Mouse (Mus musculus) bone marrow, adult 2 months (tissue): Measurements from ENCODE around the gene Cep128. TPM values are rescaled to one million over a fixed set of nuclear protein-coding genes. Genes with fewer than 3 reads are reported as not detected.
"Not testable (repeated sequence)": the region's sequence is repeated elsewhere in the genome, so short reads cannot be mapped to it uniquely, and the experiment has no call there.

Experiments
- H3K27ac ChIP-seq: fragments of 200-500 bp; 2 replicates; pipeline ENCODE4 v1.5.1; 2012; ENCODE audit warnings: low read depth, mild to moderate bottlenecking, control low read depth, inconsistent platforms, low read length; ENCODE audit not compliant: control insufficient read depth, poor library complexity, insufficient read depth
- H3K4me1 ChIP-seq: fragments of 200-500 bp; 2 replicates; pipeline ENCODE4 v1.6.1; 2011; ENCODE audit warnings: low read length; ENCODE audit not compliant: control insufficient read depth, insufficient read depth
- H3K4me3 ChIP-seq: fragments of 200-500 bp; replicated peaks from 2 replicates; pipeline ENCODE3; 2011; ENCODE audit warnings: mild to moderate bottlenecking, low read depth, low read length, control low read depth; ENCODE audit not compliant: control insufficient read depth
- CTCF ChIP-seq: fragments of 200-500 bp; IDR thresholded peaks from 2 replicates; pipeline ENCODE4 v1.5.1; 2011; ENCODE audit warnings: low read length, control low read depth; ENCODE audit not compliant: control insufficient read depth, insufficient read depth
- POLR2A ChIP-seq: fragments of 200-500 bp; IDR thresholded peaks from 2 replicates; pipeline ENCODE4 v1.6.1; 2011; ENCODE audit warnings: low read depth, mild to moderate bottlenecking, control low read depth, low read length, borderline replicate concordance; ENCODE audit not compliant: control insufficient read depth
- WGBS: fragments of 180-500 bp; shearing (Covaris S2); methylation state at CpG from one replicate; pipeline ENCODE4 v1.1.7; 2018; 5-methylcytosine and 5-hydroxymethylcytosine counted together
- polyA plus RNA-seq: library from polyadenylated mRNA; stranded (reverse); fragments of >200 nt; gene quantifications from 2 replicates; pipeline ENCODE4 v1.2.4, GENCODE M21; 2011; ENCODE audit warnings: low replicate concordance; ENCODE audit not compliant: missing spikeins, insufficient read depth, insufficient read length

Cep128 gene
- polyA plus RNA-seq, 1 experiment: 67.8 TPM

- Histone ChIP-seq H3K4me1 (peaks cover 2% of the 10 kb centered on the region; the same call in 1 of the 2 replicates), H3K4me3 (no peak overlapping the region), H3K27ac (no peak overlapping the region)
- TF ChIP-seq CTCF (no peak), POLR2A (no peak)
- 65% methylated on average over 7 of the region's 7 CpGs for WGBS
Observed at GRCm38 (mm10) chr12:91412461-91413182, 28.4 kb upstream of the Cep128 start.

- Histone ChIP-seq H3K27ac (no peak overlapping the region), H3K4me1 (peaks cover 2% of the 10 kb centered on the region; the same call in 1 of the 2 replicates), H3K4me3 (no peak overlapping the region)
- 40% methylated on average over 4 of the region's 4 CpGs for WGBS
- TF ChIP-seq CTCF (no peak), POLR2A (no peak)
Observed at GRCm38 (mm10) chr12:91410306-91410705, 26.1 kb upstream of the Cep128 start.

DNA sequence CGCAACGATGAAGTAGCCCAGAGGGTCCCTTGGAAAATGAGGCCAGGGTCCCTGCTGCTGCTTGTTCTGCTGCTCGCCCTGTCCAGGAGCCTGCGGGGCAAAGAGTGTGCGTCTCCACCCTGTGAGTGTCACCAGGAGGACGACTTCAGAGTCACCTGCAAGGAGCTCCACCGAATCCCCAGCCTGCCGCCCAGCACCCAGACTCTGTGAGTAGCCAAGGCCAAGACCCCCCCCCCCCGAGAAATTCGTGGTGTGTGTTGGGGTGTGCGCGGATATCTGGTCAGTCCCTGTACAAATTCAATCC is 16.8 kb upstream of the Cep128 start:
- TF ChIP-seq CTCF (no peak), POLR2A (no peak)
- Histone ChIP-seq H3K27ac (no peak overlapping the region; the same call in 1 of the 2 replicates), H3K4me3 (peak overlapping the region; percentile 61), H3K4me1 (no peaks in the 10 kb centered on the region; the same call in 1 of the 2 replicates)
- 9% methylated on average over 12 of the region's 12 CpGs for WGBS

GRCm38 (mm10) chr12:91400232-91401048 is 16.2 kb upstream of the Cep128 start:
- Histone ChIP-seq H3K4me1 (no peaks in the 10 kb centered on the region; the same call in 1 of the 2 replicates), H3K4me3 (peak overlapping the region; percentile 61), H3K27ac (no peak overlapping the region; the same call in 1 of the 2 replicates)
- peak; percentile 75 for TF ChIP-seq CTCF
- no peak for TF ChIP-seq POLR2A
- 1% methylated on average over 38 of the region's 38 CpGs for WGBS

DNA sequence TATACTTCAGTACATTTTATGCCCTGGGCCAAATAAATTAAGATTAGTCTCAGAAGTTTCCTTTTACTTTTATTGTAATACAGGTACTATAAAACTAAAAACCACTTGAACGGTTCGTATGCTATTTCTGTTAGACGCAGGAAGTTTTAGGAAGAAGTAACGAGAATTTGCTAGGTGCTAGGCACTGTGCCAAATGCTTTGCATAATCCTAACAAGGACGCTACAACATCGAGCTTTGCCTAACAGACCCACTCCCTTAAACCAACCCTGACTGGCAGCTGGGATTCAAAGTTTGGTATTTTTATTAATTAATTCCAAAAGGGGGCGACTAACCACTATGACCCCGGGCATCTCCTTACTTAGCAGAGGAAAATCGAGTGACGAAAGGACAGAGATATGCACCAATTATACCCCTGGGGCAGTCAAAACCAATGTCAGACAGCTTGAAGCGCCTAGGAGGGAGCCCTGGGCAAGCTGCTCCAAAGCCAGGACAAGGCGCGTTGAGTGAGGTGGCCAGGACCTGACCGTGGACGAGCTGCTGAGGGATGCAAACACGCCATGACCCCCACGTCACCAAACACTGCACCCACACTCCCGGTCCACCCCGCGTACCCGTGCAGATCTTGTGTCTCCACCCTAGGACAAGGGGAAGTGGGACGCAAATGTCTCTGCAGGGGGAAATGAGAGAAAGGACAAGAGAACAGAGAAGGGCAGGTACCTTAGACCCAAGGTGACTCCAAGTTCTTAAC is 519 bp downstream of the Cep128 start:
- Histone ChIP-seq H3K4me1 (no peaks in the 10 kb centered on the region; the same call in 1 of the 2 replicates), H3K27ac (peak overlapping the region; percentile 57), H3K4me3 (peak overlapping the region; percentile 96)
- TF ChIP-seq POLR2A: no peak; the same call in 1 of the 2 replicates
- TF ChIP-seq CTCF: peak; percentile 10; the same call in 1 of the 2 replicates
- 1% methylated on average over 22 of the region's 22 CpGs for WGBS

GRCm38 (mm10) chr12:91369173-91369572 is 15.0 kb downstream of the Cep128 start:
- 55% methylated on average over 3 of the region's 3 CpGs for WGBS
- no peak for TF ChIP-seq POLR2A
- TF ChIP-seq CTCF: no peak
- no peak overlapping the region for H3K27ac ChIP-seq

GRCm38 (mm10) chr12:91353783-91354182 is 30.4 kb downstream of the Cep128 start:
- Histone ChIP-seq H3K4me3 (no peak overlapping the region), H3K27ac (no peak overlapping the region), H3K4me1 (no peaks in the 10 kb centered on the region)
- TF ChIP-seq CTCF (no peak), POLR2A (no peak)
- 68% methylated on average over 8 of the region's 8 CpGs for WGBS

More at GRCm38 (mm10) chr12:91369173-91369572, 15.0 kb downstream of the Cep128 start:
- Histone ChIP-seq H3K4me1 (no peaks in the 10 kb centered on the region; the same call in none of the 2 replicates), H3K4me3 (no peak overlapping the region)

- not testable (repeated sequence) for H3K27ac ChIP-seq, H3K4me1 ChIP-seq, H3K4me3 ChIP-seq
- 96% methylated on average over 13 of the region's 13 CpGs for WGBS
Observed at GRCm38 (mm10) chr12:91338656-91339055, 45.6 kb downstream of the Cep128 start.
